15 mouse cellular contexts compared by ENCODE assay signal in the genomic region with DNA sequence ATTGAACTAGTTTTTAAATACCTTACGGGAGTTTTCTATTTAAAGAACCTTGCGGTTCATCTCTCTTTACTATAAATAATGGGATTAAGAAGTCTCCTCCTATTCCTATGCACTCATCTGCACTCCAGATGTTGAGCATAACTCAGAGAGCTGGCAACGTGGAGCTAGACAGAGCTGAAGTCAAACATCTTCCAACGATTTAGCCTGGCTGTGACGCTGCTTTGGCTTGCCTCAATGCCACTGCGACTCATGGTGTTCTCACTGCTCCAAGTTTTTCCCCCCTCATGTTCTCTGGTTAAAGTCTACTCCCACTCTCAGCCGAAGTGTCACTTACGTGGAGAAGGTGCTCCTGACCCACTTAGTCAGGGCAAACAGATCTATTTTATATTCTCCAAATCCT.
"Had no signal": no experiment of that assay in that cellular context is flagged by ENCODE, and none has a peak within 500 bp of the region (broad histone marks: within the 10 kb centered on the region; RNA-seq: fewer than 3 reads in every experiment).

No protein-coding gene starts in this region.

- DNase-seq: kidney, adult 8-10 months; kidney, postnatal 25 days; layer of hippocampus, adult 9-11 months; layer of hippocampus, postnatal 36 days; lung, adult 2 months; lung, postnatal 36 days; midbrain, embryonic 14.5 days; thymus, postnatal 36 days had no signal

- H3K27ac ChIP-seq: limb, embryonic 13.5 days; liver, embryonic 15.5 days; midbrain, embryonic 10.5 days; neural tube, embryonic 15.5 days; stomach, embryonic 15.5 days had no signal

- H3K27me3 ChIP-seq: limb, embryonic 13.5 days; liver, embryonic 15.5 days; neural tube, embryonic 15.5 days; stomach, embryonic 15.5 days had no signal

- H3K4me3 ChIP-seq: limb, embryonic 13.5 days; liver, embryonic 15.5 days; midbrain, embryonic 10.5 days; myocyte; neural tube, embryonic 15.5 days; stomach, embryonic 15.5 days had no signal

- ATAC-seq: lung, postnatal 0 days had no signal

- H3K4me1 ChIP-seq: liver, embryonic 15.5 days; stomach, embryonic 15.5 days had no signal
